Mouse (Mus musculus) forelimb bud, embryonic 11.5 days (tissue): Measurements from ENCODE around the gene Vps41.

Source experiments
- DNase-seq: peaks from one replicate; pipeline ENCODE4 v3.0.0-alpha.2; 2012; ENCODE audit warnings: low read depth, low spot score

Vps41 gene

GRCm38 (mm10) chr13:18868030-18868490 is 151.0 kb downstream of the Vps41 start:
- peak; percentile 13 for DNase-seq

DNA sequence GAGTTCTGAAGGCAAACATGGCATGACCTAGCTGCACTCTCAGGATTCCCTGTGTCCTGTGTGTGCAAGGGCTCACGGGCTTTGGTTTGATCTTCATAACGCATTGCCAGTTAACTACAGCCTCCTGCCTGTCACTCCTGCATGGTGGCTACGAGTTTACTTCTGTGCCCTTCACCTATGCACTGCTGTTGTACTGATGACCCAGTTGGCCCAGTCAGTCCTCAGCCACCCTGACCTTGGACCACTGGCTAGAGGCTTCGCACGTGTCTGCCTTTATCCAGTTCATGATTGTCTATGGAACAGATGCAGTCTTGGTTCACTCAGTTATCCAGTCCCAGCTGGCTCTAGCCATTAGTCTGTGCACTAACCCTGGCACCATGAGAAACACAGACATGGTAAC is 151.7 kb downstream of the Vps41 start:
- no peak for DNase-seq

- no peak for DNase-seq
These were observed 158.2 kb downstream of the Vps41 start for GRCm38 (mm10) chr13:18875321-18875720.

- no peak for DNase-seq
These were observed 175.8 kb downstream of the Vps41 start for GRCm38 (mm10) chr13:18892910-18893309.

GRCm38 (mm10) chr13:18896789-18897188 is 179.7 kb downstream of the Vps41 start:
- DNase-seq = no peak

DNA sequence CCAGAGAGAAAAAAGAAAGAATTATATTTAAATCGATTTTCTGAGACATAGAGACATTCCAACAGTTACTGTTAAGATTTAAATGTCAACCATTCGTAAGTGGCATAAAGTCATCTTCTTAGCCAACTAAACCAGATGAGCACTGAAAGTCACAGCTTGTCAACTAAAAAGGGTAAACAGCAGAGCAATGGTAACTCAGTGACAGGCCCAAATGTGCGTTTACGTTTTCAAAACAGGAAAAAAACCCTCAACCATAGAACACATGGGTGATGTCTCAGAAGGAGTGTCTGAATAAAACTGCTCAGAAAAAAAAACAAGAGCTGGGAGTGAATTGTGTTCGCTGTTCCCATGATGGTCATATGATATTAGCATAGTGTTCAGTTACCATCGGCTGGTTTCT is 186.5 kb downstream of the Vps41 start:
- DNase-seq = no peak

DNA sequence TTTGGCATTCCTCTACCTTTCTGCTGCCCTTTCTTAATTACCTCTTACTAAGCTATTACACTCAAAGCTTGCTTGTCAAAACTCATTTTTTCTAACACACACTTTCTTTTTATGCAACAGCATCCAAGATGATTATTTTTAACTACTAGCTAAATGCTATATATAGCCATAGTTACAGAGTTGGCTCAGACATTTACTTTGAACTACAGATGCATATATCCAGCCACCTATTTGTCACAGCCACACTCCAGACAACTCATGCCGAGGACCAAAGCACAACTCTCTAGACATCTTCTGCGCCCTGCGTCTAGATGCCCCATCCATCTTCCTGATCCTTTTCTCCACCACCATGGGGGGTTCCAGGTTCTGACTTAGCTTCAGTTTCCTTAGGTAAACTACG is 197.7 kb downstream of the Vps41 start:
- DNase-seq = no peak
